Mouse (Mus musculus): Measurements from ENCODE around the gene Amfr. TPM values are rescaled to one million over a fixed set of nuclear protein-coding genes. Genes with fewer than 3 reads are reported as not detected.

The Amfr gene
- polyA plus RNA-seq, 1 experiment from 2014 or later = 51.7 TPM

Other genes starting within 250 kb of the Amfr start
- gene Gnao1, start 202.9 kb downstream of the Amfr start, polyA plus RNA-seq (2015; fragmentation: Nextera tagmentation; extraction: Ambion mirVana) = 13.8 TPM in 2 replicates
- gene Nudt21, start 24.2 kb upstream of the Amfr start, polyA plus RNA-seq (2015; fragmentation: Nextera tagmentation; extraction: Ambion mirVana) = 104 and 126 TPM in 2 replicates
- gene Ogfod1, start 24.4 kb upstream of the Amfr start, polyA plus RNA-seq (2015; fragmentation: Nextera tagmentation; extraction: Ambion mirVana) = 10.5 and 12.8 TPM in 2 replicates
- gene Bbs2, start 86.1 kb upstream of the Amfr start, polyA plus RNA-seq (2015; fragmentation: Nextera tagmentation; extraction: Ambion mirVana) = 10.3 and 10.5 TPM in 2 replicates
- 4.1 and 4.2 TPM in 2 replicates for gene Mt4, start 124.4 kb upstream of the Amfr start, polyA plus RNA-seq (2015; fragmentation: Nextera tagmentation; extraction: Ambion mirVana)
- gene Mt3, start 139.8 kb upstream of the Amfr start, polyA plus RNA-seq (2015; fragmentation: Nextera tagmentation; extraction: Ambion mirVana) = 4.4 and 5.6 TPM in 2 replicates
- gene Mt2, start 159.8 kb upstream of the Amfr start, polyA plus RNA-seq (2015; fragmentation: Nextera tagmentation; extraction: Ambion mirVana) = 522 and 534 TPM in 2 replicates
- gene Mt1, start 166.2 kb upstream of the Amfr start, polyA plus RNA-seq (2015; fragmentation: Nextera tagmentation; extraction: Ambion mirVana) = 2,231 and 2,526 TPM in 2 replicates
- gene Nup93, start 201.7 kb upstream of the Amfr start, polyA plus RNA-seq (2015; fragmentation: Nextera tagmentation; extraction: Ambion mirVana) = 70.2 and 74.9 TPM in 2 replicates

All from intestine, embryonic 15.5 days (tissue).